Mouse (Mus musculus) MN1 (cell line): ENCODE data around the gene Ppcs.

Experiments used
- DNase-seq: peaks from one replicate; pipeline ENCODE4 v3.0.0-alpha.2; 2016; ENCODE audit warnings: low spot score

Ppcs gene

GRCm38 (mm10) chr4:119417270-119417669 lies 5.0 kb downstream of the Ppcs start:
- no peak for DNase-seq

- DNase-seq = peak; percentile 84
Observed at GRCm38 (mm10) chr4:119415072-119415753, 7.0 kb downstream of the Ppcs start, which contains the start of gene Ccdc30. Gene Ccdc30, minus strand, starts transcription at chr4:119415521.

- peak; percentile 31 for DNase-seq
Observed at GRCm38 (mm10) chr4:119412791-119413190, 9.4 kb downstream of the Ppcs start.

- no peak for DNase-seq
Observed at GRCm38 (mm10) chr4:119411877-119412650, 10.2 kb downstream of the Ppcs start.

- DNase-seq = no peak
Observed at GRCm38 (mm10) chr4:119403431-119403830, 18.8 kb downstream of the Ppcs start.

- DNase-seq = no peak
Observed at GRCm38 (mm10) chr4:119400896-119401295, 21.3 kb downstream of the Ppcs start.

GRCm38 (mm10) chr4:119398751-119399150 lies 23.5 kb downstream of the Ppcs start:
- DNase-seq = no peak

GRCm38 (mm10) chr4:119390369-119390768 lies 31.9 kb downstream of the Ppcs start:
- DNase-seq = no peak

GRCm38 (mm10) chr4:119389184-119389583 lies 33.0 kb downstream of the Ppcs start:
- DNase-seq = no peak

- no peak for DNase-seq
Observed at GRCm38 (mm10) chr4:119381471-119382190, 40.6 kb downstream of the Ppcs start.

GRCm38 (mm10) chr4:119369460-119369859 lies 52.8 kb downstream of the Ppcs start:
- no peak for DNase-seq
